Mouse (Mus musculus): ENCODE measurements at regions not wholly inside any gene's neighbourhood (a gene's known extent, or its start where the extent isn't known, plus 50 kb on each side); places are given as distances from the start of the nearest gene placed in this dataset.

DNA sequence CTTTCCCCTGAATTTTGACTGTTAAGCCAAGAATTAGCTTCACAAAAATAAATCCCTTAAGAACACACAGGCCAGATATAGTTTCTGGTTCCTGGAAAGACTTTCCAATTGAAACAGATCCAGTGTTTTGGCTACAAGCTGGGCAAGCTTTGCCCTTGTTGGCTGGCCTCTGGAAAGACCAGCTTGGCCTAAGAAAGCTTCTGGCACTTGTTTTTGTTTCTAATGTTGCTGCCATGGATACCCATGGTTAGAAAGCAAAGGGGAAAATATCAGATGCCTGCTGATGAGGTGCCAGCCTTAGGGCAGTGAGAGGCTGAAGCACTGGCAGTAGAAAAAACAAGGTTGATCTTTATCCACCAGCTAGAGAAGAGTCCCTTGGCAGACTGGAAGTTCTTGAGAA, 228.2 kb downstream of the Klhl13 start:
- no peaks in the 10 kb centered on the region for H3K4me1 ChIP-seq (ENCODE audit: control insufficient read depth, insufficient read depth, low read length)
- no peak overlapping the region for H3K4me2 ChIP-seq (ENCODE audit: low read depth, low read length)
- H3K27me3 ChIP-seq (ENCODE audit: control insufficient read depth, insufficient read depth, low read length), result no peaks in the 10 kb centered on the region
- H3K4me3 ChIP-seq (ENCODE audit: low read depth, low read length), result no peak overlapping the region
- no peak overlapping the region for H3K9ac ChIP-seq (replicated peaks; ENCODE audit: low read depth, low read length)
- no peaks in the 10 kb centered on the region for H3K9me3 ChIP-seq (ENCODE audit: control insufficient read depth, low read length)
- no peak for ATAC-seq (ENCODE audit: low read depth)
- no peak overlapping the region for H3K27ac ChIP-seq (ENCODE audit: low read depth, low read length)
- H3K36me3 ChIP-seq (ENCODE audit: control insufficient read depth, insufficient read depth, low read length), result no peaks in the 10 kb centered on the region

DNA sequence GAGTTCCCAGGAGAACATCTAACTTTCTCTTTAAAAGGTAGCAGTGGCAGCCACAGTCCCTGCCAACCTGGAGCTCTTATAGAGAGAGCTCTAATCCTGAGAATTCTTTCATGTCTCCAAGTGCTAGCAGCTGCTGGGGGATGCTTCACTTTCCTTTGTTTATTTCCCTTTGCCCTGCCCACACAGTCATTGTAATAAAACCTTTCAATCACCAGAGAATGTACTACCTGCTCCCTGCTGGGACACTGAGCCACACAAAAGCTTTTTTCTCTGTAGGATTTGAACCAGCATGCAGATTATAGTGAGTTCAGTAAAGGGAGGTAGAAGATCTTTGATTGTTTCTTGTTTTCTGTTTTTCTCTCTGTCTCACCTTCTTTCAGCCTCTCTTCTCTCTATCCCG, 269.0 kb downstream of the Klhl13 start:
- Histone ChIP-seq H3K9me3 (ENCODE audit: control insufficient read depth, low read length) (no peaks in the 10 kb centered on the region), H3K27ac (ENCODE audit: low read depth, low read length) (no peak overlapping the region), H3K27me3 (ENCODE audit: control insufficient read depth, insufficient read depth, low read length) (no peaks in the 10 kb centered on the region), H3K4me3 (ENCODE audit: low read depth, low read length) (no peak overlapping the region), H3K4me1 (ENCODE audit: control insufficient read depth, insufficient read depth, low read length) (no peaks in the 10 kb centered on the region), H3K4me2 (ENCODE audit: low read depth, low read length) (no peak overlapping the region), H3K36me3 (ENCODE audit: control insufficient read depth, insufficient read depth, low read length) (no peaks in the 10 kb centered on the region), H3K9ac (replicated peaks; ENCODE audit: low read depth, low read length) (no peak overlapping the region)
- 33% methylated on average over 1 of the region's 1 CpGs for WGBS
- no peak for ATAC-seq (ENCODE audit: low read depth)

DNA sequence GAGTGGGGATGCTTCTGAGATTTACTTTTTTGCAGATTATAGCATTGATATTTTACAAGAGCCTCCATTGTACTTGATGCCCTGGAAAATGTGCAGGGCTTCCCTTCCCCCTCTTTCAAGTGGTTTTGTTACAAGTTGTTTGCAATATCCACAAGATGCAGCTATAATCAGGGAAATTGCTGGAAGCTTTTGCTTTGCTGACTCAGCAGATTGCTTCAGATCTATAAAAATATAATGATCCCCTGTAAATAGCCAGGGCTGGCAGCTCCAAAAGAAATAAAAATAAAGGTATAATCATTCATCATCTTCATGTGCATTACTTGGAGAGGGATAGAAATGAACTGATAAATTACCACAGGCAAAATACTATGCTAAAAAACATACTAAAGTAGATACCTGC, 272.1 kb downstream of the Klhl13 start:
- Histone ChIP-seq H3K4me3 (ENCODE audit: low read depth, low read length) (no peak overlapping the region), H3K27ac (ENCODE audit: low read depth, low read length) (no peak overlapping the region), H3K4me2 (ENCODE audit: low read depth, low read length) (no peak overlapping the region), H3K4me1 (ENCODE audit: control insufficient read depth, insufficient read depth, low read length) (no peaks in the 10 kb centered on the region), H3K9me3 (ENCODE audit: control insufficient read depth, low read length) (no peaks in the 10 kb centered on the region), H3K27me3 (ENCODE audit: control insufficient read depth, insufficient read depth, low read length) (no peaks in the 10 kb centered on the region), H3K36me3 (ENCODE audit: control insufficient read depth, insufficient read depth, low read length) (no peaks in the 10 kb centered on the region), H3K9ac (replicated peaks; ENCODE audit: low read depth, low read length) (no peak overlapping the region)
- ATAC-seq (ENCODE audit: low read depth), result no peak

DNA sequence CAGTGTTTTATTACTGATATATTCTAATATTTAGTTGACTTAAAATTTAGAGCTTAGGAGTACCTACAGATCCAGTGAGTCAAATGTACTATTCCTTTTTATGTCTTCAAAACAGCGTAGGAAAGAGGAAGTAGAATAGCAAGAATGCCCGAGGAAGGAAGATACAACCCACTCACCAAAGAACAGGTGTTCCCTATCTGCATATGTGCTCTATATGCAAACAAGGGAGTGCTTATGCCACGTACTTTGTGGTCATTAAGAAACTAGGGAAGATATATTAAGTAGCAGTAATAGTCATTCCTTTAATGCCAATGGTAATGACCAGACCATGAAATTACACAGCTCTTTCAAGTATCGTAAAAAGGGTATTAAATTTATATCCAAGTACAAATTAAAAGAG, 298.4 kb downstream of the Klhl13 start:
- peak; percentile 58; the same call in 1 of the 2 replicates for ATAC-seq (ENCODE audit: low read depth)
- H3K9me3 ChIP-seq (ENCODE audit: control insufficient read depth, low read length), result no peaks in the 10 kb centered on the region
- H3K27me3 ChIP-seq (ENCODE audit: control insufficient read depth, insufficient read depth, low read length), result no peaks in the 10 kb centered on the region
- H3K9ac ChIP-seq (replicated peaks; ENCODE audit: low read depth, low read length), result no peak overlapping the region
- H3K4me2 ChIP-seq (ENCODE audit: low read depth, low read length), result no peak overlapping the region
- WGBS, result 64% methylated on average over 4 of the region's 4 CpGs
- H3K4me3 ChIP-seq (ENCODE audit: low read depth, low read length), result no peak overlapping the region
- H3K4me1 ChIP-seq (ENCODE audit: control insufficient read depth, insufficient read depth, low read length), result no peaks in the 10 kb centered on the region
- no peaks in the 10 kb centered on the region for H3K36me3 ChIP-seq (ENCODE audit: control insufficient read depth, insufficient read depth, low read length)
- H3K27ac ChIP-seq (ENCODE audit: low read depth, low read length), result no peak overlapping the region

DNA sequence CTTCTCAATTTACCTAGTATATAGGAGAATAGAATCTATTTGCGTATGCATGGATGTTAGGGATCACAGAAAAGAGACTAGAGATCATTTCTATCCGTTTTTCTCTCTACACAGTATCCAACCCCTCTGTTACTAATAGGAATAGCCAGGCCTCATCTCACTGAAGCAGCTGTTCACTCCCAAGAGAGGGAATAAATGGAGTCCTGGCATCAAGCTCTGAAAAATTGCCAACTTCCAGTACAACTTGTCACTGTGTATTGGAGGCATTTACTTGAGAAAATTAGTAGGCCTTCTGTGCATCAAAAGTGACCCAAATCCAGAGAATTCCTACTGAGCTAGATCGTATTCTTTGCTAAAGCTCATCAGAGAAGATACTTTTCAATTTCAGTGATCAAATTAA, 337.3 kb downstream of the Klhl13 start:
- ATAC-seq (ENCODE audit: low read depth), result no peak
- Histone ChIP-seq H3K4me1 (ENCODE audit: control insufficient read depth, insufficient read depth, low read length) (no peaks in the 10 kb centered on the region), H3K27ac (ENCODE audit: low read depth, low read length) (no peak overlapping the region), H3K36me3 (ENCODE audit: control insufficient read depth, insufficient read depth, low read length) (no peaks in the 10 kb centered on the region), H3K4me2 (ENCODE audit: low read depth, low read length) (no peak overlapping the region), H3K4me3 (ENCODE audit: low read depth, low read length) (no peak overlapping the region), H3K27me3 (ENCODE audit: control insufficient read depth, insufficient read depth, low read length) (no peaks in the 10 kb centered on the region), H3K9ac (replicated peaks; ENCODE audit: low read depth, low read length) (no peak overlapping the region), H3K9me3 (ENCODE audit: control insufficient read depth, low read length) (no peaks in the 10 kb centered on the region)
- 61% methylated on average over 3 of the region's 3 CpGs for WGBS

DNA sequence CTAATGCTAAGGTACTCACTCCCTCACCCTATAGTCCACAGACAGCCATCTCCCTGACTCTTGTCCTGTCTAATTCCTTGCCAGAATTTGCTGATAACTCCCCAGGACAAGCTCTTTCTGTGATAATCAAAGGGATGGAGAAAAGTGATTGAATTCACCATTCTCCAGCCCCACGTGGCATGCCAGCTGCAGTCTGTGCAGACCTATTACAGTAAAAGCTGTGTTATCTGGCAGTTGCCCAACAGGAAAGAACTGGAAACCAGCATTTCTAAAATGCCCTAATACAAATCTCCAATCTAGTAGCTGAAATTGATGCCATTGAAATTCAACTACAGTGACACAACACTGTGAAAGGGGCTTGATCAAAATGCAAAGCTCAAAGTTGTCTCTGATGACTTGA, 349.3 kb downstream of the Klhl13 start:
- WGBS, result 46% methylated on average over 1 of the region's 1 CpGs
- ATAC-seq (ENCODE audit: low read depth), result no peak
- Histone ChIP-seq H3K9ac (replicated peaks; ENCODE audit: low read depth, low read length) (no peak overlapping the region), H3K27ac (ENCODE audit: low read depth, low read length) (no peak overlapping the region), H3K4me3 (ENCODE audit: low read depth, low read length) (no peak overlapping the region), H3K4me1 (ENCODE audit: control insufficient read depth, insufficient read depth, low read length) (no peaks in the 10 kb centered on the region), H3K27me3 (ENCODE audit: control insufficient read depth, insufficient read depth, low read length) (no peaks in the 10 kb centered on the region), H3K9me3 (ENCODE audit: control insufficient read depth, low read length) (no peaks in the 10 kb centered on the region), H3K36me3 (ENCODE audit: control insufficient read depth, insufficient read depth, low read length) (no peaks in the 10 kb centered on the region), H3K4me2 (ENCODE audit: low read depth, low read length) (no peak overlapping the region)

DNA sequence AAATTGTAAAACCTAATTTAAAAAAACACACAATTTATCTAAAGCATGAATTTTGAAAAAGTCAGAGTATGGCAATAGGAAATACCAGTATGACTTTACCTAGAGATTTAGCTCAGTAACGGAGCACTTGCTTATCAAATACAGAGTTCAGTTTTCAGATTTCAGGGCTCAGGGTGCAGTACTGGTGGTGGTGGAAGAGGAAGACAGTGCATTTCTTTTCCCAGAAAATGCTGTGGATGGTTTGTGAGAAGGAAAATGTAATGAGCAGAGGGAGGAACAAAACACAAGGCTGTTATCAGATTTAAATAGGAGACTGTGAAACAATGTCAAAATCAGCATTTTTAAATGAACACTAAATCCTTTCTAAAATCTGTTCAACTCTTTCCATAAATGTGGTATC, 349.8 kb downstream of the Klhl13 start:
- H3K9ac ChIP-seq (replicated peaks; ENCODE audit: low read depth, low read length), result no peak overlapping the region
- WGBS, result 93% methylated on average over 1 of the region's 1 CpGs
- H3K4me3 ChIP-seq (ENCODE audit: low read depth, low read length), result no peak overlapping the region
- no peaks in the 10 kb centered on the region for H3K4me1 ChIP-seq (ENCODE audit: control insufficient read depth, insufficient read depth, low read length)
- no peaks in the 10 kb centered on the region for H3K9me3 ChIP-seq (ENCODE audit: control insufficient read depth, low read length)
- no peak for ATAC-seq (ENCODE audit: low read depth)
- no peaks in the 10 kb centered on the region for H3K36me3 ChIP-seq (ENCODE audit: control insufficient read depth, insufficient read depth, low read length)
- no peak overlapping the region for H3K27ac ChIP-seq (ENCODE audit: low read depth, low read length)
- no peak overlapping the region for H3K4me2 ChIP-seq (ENCODE audit: low read depth, low read length)
- H3K27me3 ChIP-seq (ENCODE audit: control insufficient read depth, insufficient read depth, low read length), result no peaks in the 10 kb centered on the region
